Mouse (Mus musculus) right cerebral cortex, postnatal 10 days (tissue): Measurements from ENCODE around the gene Phtf2.
"Not testable (repeated sequence)": the region's sequence is repeated elsewhere in the genome, so short reads cannot be mapped to it uniquely, and the experiment has no call there.

Experiments used
- DNase-seq, 2 experiments: peaks; one replicate each; pipeline ENCODE4 v3.0.0; 2021; ENCODE audit warnings: low spot score in 2 of 2

Phtf2 gene

DNA sequence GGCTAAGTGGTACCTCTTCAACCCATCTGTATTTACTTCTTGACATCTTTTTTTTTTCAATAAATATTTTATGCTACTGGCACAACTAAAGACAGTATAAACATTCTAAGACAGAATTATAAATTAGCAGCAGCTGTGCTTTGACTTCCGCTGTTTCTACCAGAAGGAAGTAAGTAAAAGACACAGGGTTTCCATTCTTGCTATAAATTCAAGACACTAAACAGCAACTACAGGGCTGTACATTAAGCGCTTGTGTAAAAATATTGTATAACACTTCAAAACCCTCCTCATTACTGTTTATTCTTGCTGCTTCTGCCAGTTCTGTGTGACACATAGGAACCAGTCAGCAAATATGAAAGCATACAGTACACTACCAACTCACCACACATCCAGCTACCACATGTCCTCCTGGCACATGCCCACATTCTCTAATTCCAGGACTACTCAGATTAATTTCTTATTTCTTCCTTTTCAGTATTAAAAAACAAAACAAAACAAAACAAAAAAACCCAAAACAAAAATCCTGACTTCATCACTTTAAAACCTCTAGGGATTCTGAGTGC, 16.6 kb downstream of the Phtf2 start:
- DNase-seq: no peak

DNA sequence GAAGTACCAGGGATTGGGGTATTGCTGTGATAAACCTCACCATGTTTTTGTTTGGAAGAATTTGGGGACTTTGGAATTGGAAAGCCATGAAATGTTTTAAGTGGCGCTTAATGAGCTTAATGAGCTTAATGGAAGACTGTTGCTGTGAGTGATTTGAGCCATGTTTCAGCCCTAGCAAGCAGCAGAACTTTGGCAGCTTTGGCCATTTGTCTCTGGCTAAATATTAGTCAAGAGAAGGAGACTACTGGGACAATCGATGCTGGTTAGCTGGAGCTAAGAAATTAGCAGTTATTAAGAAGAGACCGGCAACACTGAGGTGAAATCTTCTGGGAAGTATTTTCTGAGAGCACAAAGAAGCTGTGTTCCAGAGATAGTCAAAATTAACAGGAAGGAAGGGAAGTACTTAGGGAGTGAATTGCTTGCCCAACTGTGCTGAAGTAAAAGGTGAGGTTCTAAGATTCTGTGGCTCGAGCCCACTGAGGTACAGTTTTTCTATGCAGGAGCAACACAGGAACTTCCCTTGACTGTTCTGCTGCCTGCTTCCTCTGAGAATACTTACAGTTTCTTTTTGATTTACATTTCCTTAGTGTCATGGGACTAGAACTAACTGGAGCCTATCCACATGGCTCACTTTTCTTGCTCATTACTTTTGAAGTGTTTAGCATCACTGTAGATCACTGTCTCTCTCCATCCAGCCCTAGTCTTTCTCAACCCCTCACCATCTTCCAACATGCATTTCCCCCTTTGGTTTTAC, 17.5 kb downstream of the Phtf2 start:
- DNase-seq: no peak

DNA sequence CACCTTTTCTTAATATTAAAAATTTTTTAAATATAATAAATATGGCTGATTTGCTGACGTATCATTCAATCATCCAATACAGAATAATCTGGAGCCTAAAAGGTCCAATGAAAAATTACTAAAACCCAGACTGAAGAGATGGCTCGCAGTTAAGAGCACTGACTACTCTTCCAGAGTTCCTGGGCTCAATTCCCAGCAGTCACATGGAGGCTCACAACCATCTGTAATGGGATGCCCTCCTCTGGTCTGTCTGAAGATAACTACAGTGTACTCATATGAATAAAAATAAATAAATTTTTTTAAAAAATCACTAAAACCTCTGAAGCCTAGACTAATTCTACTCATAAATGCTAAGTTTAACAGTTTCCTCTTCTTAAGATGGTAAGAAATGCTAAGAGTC, 20.0 kb downstream of the Phtf2 start:
- DNase-seq: no peak

DNA sequence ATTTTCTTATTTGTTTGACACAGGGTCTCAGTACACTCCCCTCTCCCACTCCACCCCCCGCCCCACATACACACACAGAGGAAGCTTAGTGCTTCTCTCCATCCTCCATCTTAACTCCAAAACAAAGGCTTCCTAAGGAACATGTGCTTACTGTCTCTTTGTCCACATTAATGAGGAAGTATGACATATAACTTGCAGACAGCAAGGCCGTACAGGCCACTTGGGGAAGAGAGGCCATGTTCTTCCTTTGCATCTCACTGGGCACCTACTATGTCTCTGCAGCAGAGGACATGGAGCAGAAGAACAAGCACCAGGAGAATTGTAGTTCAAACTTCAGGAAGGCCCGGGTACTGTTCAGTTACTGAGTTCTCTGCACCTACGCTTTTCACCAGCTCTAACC, 21.4 kb downstream of the Phtf2 start:
- no peak for DNase-seq

DNA sequence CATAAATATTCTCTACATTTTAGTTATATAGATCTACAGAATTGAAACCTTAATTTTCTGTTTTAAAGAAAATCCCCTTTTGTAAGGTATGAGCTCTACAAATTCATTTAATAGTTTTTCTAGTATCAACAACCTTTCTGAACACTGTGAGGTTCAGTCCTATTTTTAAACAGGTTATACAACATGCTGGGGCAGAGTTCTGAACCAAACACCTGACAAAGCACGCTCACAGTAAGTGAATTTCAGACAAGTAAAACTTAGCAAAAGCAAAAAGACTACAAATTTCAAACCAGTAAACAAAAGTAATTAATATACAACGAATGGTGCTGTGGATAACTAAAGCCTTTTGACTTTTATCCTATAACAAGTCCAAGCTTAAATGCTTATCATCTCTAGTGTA, 23.5 kb downstream of the Phtf2 start:
- DNase-seq: no peak

- no peak for DNase-seq
Measured at GRCm38 (mm10) chr5:20855066-20855465, 26.9 kb downstream of the Phtf2 start.

DNA sequence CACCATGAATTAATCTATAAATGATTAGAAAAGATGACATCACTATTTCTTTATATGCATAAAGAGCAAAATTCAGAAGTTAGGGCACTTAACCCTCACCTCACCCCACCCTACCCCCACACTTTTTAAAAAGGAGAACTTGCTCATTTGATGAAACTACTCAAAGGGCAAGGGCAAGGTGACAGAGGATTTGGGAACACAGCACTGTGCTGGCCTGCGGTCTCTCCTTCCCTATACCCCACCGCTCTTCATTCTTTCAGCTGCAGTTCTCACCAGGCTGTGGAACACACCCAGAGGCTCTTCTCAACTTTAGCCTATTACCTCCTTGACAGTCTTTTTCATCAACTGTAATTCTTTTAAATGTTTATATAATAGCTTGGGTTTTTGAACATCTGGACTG, 34.9 kb downstream of the Phtf2 start:
- no peak for DNase-seq

- DNase-seq: no peak
Measured at GRCm38 (mm10) chr5:20843816-20844215, 38.1 kb downstream of the Phtf2 start.

DNA sequence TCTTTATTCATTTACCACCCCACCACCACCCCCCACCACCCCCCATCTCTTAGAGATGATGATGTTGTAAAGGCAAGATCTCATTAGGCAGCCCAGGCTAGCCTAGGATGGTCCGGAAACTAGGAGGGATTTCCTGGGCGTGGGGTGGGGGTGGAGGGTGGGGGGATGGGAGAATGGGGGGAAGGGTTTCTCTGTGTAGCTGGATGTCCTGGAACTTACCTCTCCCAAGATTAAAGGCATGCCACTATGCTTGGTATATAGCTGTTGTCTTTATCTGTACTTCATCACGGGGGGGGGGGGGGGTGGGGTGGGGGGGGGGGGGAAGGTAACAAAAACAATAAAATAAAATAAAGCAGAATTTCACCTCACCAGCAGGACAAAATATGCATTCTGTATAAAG, 38.5 kb downstream of the Phtf2 start:
- no peak for DNase-seq

DNA sequence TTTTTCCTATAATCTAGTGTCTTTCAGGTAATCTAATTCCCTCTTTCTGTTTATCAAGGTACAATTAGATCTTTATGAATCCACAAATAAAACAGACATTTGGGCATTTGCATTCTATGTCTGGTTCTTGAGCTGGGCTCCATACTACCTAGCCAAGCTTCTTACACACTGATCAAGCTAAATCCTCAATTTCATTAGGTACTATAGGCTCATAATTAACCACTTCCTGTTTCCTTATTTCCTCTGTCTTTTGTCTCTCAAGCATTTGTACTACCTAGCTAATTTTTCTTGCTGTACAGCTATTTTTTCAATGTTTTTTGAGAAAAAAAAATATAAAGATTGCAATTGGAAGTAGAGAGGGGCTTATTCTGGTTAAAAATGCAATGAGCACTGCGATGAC, 44.8 kb downstream of the Phtf2 start:
- no peak for DNase-seq

DNA sequence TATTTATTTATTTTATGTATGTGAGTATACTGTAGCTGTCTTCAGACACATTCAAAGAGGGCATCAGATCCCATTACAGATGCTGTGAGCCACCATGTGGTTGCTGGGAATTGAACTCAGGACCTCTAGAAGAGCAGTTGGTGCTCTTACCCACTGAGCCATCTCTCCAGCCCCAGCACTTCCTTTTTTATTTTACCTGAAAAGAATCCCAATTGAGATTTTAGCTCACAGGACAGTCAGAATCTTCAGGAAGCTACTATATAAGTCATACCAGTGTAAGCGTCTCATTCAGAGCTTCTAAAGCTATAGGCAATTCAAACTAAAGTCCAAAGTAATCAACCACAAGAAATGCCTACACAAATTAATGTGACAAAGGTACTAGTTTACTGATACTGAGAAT, 47.5 kb downstream of the Phtf2 start:
- DNase-seq: no peak

- no peak for DNase-seq
Measured at GRCm38 (mm10) chr5:20831433-20831832, 50.5 kb downstream of the Phtf2 start.

DNA sequence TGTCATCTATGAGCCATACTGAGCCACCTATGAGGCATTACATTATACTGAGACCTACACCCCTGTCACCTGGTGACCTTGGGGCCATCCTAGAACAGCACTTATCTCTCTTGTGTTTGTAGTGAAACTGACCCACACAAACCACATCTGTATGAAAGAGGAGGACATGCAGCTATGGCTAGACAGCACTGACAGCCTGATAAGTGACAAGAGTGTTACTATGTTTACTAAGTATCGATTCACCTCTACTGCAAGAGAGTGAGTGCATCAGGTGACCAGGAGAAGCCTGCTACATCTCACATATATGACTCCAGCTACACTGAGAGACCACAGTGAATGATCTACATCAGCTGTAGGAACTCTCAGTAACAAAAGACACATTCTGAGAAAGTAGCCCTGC, 51.2 kb downstream of the Phtf2 start:
- DNase-seq: no peak

DNA sequence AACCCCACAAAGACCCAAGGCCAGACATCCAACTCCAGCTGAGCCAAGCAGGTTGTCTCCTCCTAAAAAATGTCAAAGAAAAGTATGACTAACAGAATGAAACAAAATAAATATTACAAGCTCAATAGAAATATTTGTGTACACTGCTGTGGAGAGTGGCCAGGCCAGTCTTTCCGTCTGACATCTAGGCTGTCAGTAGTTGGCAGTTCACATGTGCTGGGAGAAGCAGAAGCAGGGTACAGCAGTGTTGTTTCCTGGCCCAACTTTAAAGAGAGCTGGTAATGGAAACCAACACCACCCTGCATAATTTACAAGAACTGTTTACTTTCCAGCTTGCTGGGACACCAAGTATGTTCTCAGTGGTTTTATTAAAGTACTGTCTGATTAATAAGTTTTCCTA, 60.3 kb downstream of the Phtf2 start:
- DNase-seq: no peak

GRCm38 (mm10) chr5:20821122-20821521, 60.8 kb downstream of the Phtf2 start:
- no peak for DNase-seq

- no peak for DNase-seq
Measured at GRCm38 (mm10) chr5:20815094-20815493, 66.8 kb downstream of the Phtf2 start.

- no peak for DNase-seq
Measured at GRCm38 (mm10) chr5:20810449-20810848, 71.5 kb downstream of the Phtf2 start.

GRCm38 (mm10) chr5:20795932-20796331, 86.0 kb downstream of the Phtf2 start:
- no peak for DNase-seq

GRCm38 (mm10) chr5:20791793-20792554, 90.0 kb downstream of the Phtf2 start:
- no peak for DNase-seq

GRCm38 (mm10) chr5:20786471-20786870, 95.5 kb downstream of the Phtf2 start:
- DNase-seq: not testable (repeated sequence)

DNA sequence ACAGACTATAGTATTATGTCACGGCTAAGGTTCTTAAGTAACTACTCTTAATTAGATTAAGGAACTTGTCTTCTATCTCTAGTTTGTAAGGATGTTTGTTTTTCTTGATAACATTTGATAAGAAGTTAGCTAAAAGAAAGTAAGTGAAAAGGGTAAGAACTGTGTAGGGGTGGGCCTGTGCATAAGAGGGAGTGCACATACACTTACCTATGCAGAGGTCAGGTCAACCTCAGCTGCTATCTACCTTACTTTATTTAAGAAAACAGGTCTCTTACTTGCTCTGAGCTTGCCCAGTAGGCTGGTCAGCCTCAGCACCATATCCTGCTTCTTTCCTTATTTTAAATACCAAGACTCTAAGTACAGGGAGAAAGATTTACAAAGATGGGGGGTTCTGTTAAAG, 100.8 kb downstream of the Phtf2 start:
- DNase-seq: no peak

GRCm38 (mm10) chr5:20779191-20779590, 102.7 kb downstream of the Phtf2 start:
- no peak for DNase-seq
